Mouse (Mus musculus): Measurements from ENCODE around the gene Tango6. TPM values are rescaled to one million over a fixed set of nuclear protein-coding genes. Genes with fewer than 3 reads are reported as not detected.

Tango6 gene
- polyA plus RNA-seq, 1 experiment from 2014 or later = 7.1 TPM

GRCm38 (mm10) chr8:106892806-106893451 lies 210.1 kb downstream of the Tango6 start:
- peak overlapping the region; percentile 70 for H3K4me2 ChIP-seq (ENCODE audit: low read length)
- peaks cover 31% of the 10 kb centered on the region for H3K36me3 ChIP-seq (ENCODE audit: control insufficient read depth, insufficient read depth, low read length)
- peak overlapping the region; percentile 98 for H3K9ac ChIP-seq (ENCODE audit: low read length)
- no peaks in the 10 kb centered on the region for H3K9me3 ChIP-seq (ENCODE audit: control insufficient read depth, low read length)
- H3K27ac ChIP-seq (replicated peaks in 1 of 2; ENCODE audit: control insufficient read depth in 1 of 2, insufficient read depth in 1 of 2, low read depth in 2 of 2, low read length in 2 of 2) = peak overlapping the region; percentile 85 to 94
- 1% methylated on average over 48 of the region's 57 CpGs for WGBS
- H3K4me1 ChIP-seq (ENCODE audit: control insufficient read depth in 2 of 2, insufficient read depth in 2 of 2, low read length in 2 of 2) = peaks cover 2 to 29% of the 10 kb centered on the region in 2 experiments; a peak in 3 of 4 replicates
- no peaks in the 10 kb centered on the region for H3K27me3 ChIP-seq (ENCODE audit: control insufficient read depth, insufficient read depth, low read length)
- peak overlapping the region; percentile 58 to 90 for H3K4me3 ChIP-seq (ENCODE audit: control insufficient read depth in 1 of 2, insufficient read depth in 1 of 2, low read depth in 1 of 2, low read length in 2 of 2)
- peak; percentile 64 for ATAC-seq (ENCODE audit: insufficient number of reproducible peaks, insufficient read depth, low FRiP score, low read depth)

GRCm38 (mm10) chr8:106893481-106894156 lies 210.8 kb downstream of the Tango6 start, which contains the start of gene Utp4:
Utp4 (plus strand) TSS chr8:106893636.
- Histone ChIP-seq H3K36me3 (ENCODE audit: control insufficient read depth, insufficient read depth, low read length) (peaks cover 38% of the 10 kb centered on the region), H3K27me3 (ENCODE audit: control insufficient read depth, insufficient read depth, low read length) (no peaks in the 10 kb centered on the region), H3K9ac (ENCODE audit: low read length) (peak within 1 kb of the TSS; percentile 98), H3K4me1 (ENCODE audit: control insufficient read depth in 2 of 2, insufficient read depth in 2 of 2, low read length in 2 of 2) (peaks cover 2 to 27% of the 10 kb centered on the region in 2 experiments; a peak in 3 of 4 replicates), H3K4me2 (ENCODE audit: low read length) (peak within 1 kb of the TSS; percentile 70), H3K27ac (replicated peaks in 1 of 2; ENCODE audit: control insufficient read depth in 1 of 2, insufficient read depth in 1 of 2, low read depth in 2 of 2, low read length in 2 of 2) (peak within 1 kb of the TSS; percentile 85 to 94), H3K4me3 (ENCODE audit: control insufficient read depth in 1 of 2, insufficient read depth in 1 of 2, low read depth in 1 of 2, low read length in 2 of 2) (peak within 1 kb of the TSS; percentile 58 to 90), H3K9me3 (ENCODE audit: control insufficient read depth, low read length) (no peaks in the 10 kb centered on the region)
- WGBS = under 1% methylated on average over 59 of the region's 63 CpGs
- peak; percentile 92 for ATAC-seq (ENCODE audit: insufficient number of reproducible peaks, insufficient read depth, low FRiP score, low read depth)

GRCm38 (mm10) chr8:106899473-106899872 lies 216.6 kb downstream of the Tango6 start:
- no peak overlapping the region for H3K4me2 ChIP-seq (ENCODE audit: low read length)
- no peak overlapping the region for H3K27ac ChIP-seq (replicated peaks in 1 of 2; ENCODE audit: control insufficient read depth in 1 of 2, insufficient read depth in 1 of 2, low read depth in 2 of 2, low read length in 2 of 2)
- H3K9ac ChIP-seq (ENCODE audit: low read length) = no peak overlapping the region
- ATAC-seq (ENCODE audit: insufficient number of reproducible peaks, insufficient read depth, low FRiP score, low read depth) = no peak
- H3K4me1 ChIP-seq (ENCODE audit: control insufficient read depth in 2 of 2, insufficient read depth in 2 of 2, low read length in 2 of 2) = peaks cover 0 to under 1% of the 10 kb centered on the region in 2 experiments; a peak in 1 of 4 replicates
- peaks cover 97% of the 10 kb centered on the region for H3K36me3 ChIP-seq (ENCODE audit: control insufficient read depth, insufficient read depth, low read length)
- H3K9me3 ChIP-seq (ENCODE audit: control insufficient read depth, low read length) = no peaks in the 10 kb centered on the region
- no peak overlapping the region for H3K4me3 ChIP-seq (ENCODE audit: control insufficient read depth in 1 of 2, insufficient read depth in 1 of 2, low read depth in 1 of 2, low read length in 2 of 2)
- no peaks in the 10 kb centered on the region for H3K27me3 ChIP-seq (ENCODE audit: control insufficient read depth, insufficient read depth, low read length)
- WGBS = 93% methylated on average over 5 of the region's 5 CpGs

Other genes with a start within 250 kb of the Tango6 start
- gene 6030452D12Rik, start 182.5 kb upstream of the Tango6 start, polyA plus RNA-seq (2014; fragmentation: Nextera tagmentation; extraction: Ambion mirVana) = not detected in 2 replicates
- 9.2 and 15.0 TPM in 2 replicates for gene Cdh3, start 172.2 kb upstream of the Tango6 start, polyA plus RNA-seq (2014; fragmentation: Nextera tagmentation; extraction: Ambion mirVana)
- gene Gm10073, start 109.6 kb upstream of the Tango6 start, polyA plus RNA-seq (2014; fragmentation: Nextera tagmentation; extraction: Ambion mirVana) = 7.3 and 9.3 TPM in 2 replicates
- gene Cdh1, start 79.7 kb upstream of the Tango6 start, polyA plus RNA-seq (2014; fragmentation: Nextera tagmentation; extraction: Ambion mirVana) = 0.49 and 0.82 TPM in 2 replicates
- gene Has3, start 187.2 kb downstream of the Tango6 start, polyA plus RNA-seq (2014; fragmentation: Nextera tagmentation; extraction: Ambion mirVana) = 0.09 and 0.16 TPM in 2 replicates
- 39.6 and 40.2 TPM in 2 replicates for gene Utp4, start 210.6 kb downstream of the Tango6 start, polyA plus RNA-seq (2014; fragmentation: Nextera tagmentation; extraction: Ambion mirVana)